ENCODE assay signal across 8 mouse cellular contexts in the genomic region with DNA sequence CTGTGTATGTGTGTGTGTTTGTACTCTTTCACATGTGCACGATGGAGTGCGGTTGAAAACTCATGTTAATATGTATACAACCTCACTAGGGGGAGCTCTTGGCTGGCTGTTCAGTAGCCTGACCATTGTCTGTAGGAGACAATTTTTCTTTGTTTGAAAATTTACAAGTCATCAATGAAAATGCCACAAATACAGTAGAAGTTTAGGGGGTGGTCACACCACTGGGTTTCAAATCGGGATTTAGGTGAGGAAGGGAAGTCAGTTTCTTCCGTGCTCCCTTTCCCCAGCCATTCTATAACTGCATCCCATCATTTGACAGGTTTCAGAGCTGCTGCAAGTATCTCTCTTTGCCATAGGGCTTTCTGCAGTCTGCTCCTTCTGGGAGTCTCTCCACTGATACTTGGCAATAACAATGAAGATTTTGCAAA.
DNase-seq lines count a peak whose midpoint lies in the region; ATAC-seq and TF ChIP-seq lines count a peak whose summit lies in the region.

No protein-coding gene starts in this region.

- no peaks in the 10 kb centered on the region for H3K27me3 ChIP-seq in embryonic facial prominence, embryonic 11.5 days (ENCODE audit: control insufficient read depth, insufficient read depth, low read length)
- no peaks in the 10 kb centered on the region for H3K27me3 ChIP-seq in heart, embryonic 16.5 days (ENCODE audit: control insufficient read depth, insufficient read depth, low read length)
- H3K27me3 ChIP-seq in liver, postnatal 0 days (ENCODE audit: insufficient read depth, low read length): no peaks in the 10 kb centered on the region

- TF ChIP-seq EP300 in liver, postnatal 0 days (IDR thresholded peaks at IDR 0.05; ENCODE audit: low read depth): no peak

- no peaks in the 10 kb centered on the region for H3K36me3 ChIP-seq in embryonic facial prominence, embryonic 11.5 days (replicated peaks; ENCODE audit: control insufficient read depth, insufficient read depth, low read depth, low read length)
- no peaks in the 10 kb centered on the region for H3K36me3 ChIP-seq in heart, embryonic 16.5 days (ENCODE audit: control insufficient read depth, insufficient read depth)
- no peaks in the 10 kb centered on the region for H3K36me3 ChIP-seq in liver, postnatal 0 days (replicated peaks; ENCODE audit: insufficient read depth, low read length)

- no peaks in the 10 kb centered on the region for H3K4me1 ChIP-seq in embryonic facial prominence, embryonic 11.5 days (ENCODE audit: control insufficient read depth, insufficient read depth, low read length)
- peaks cover 7% of the 10 kb centered on the region for H3K4me1 ChIP-seq in heart, embryonic 16.5 days (ENCODE audit: control insufficient read depth, insufficient read depth, low read length)
- H3K4me1 ChIP-seq in liver, postnatal 0 days (ENCODE audit: insufficient read depth): no peaks in the 10 kb centered on the region

- peak; percentile 56 for TF ChIP-seq CTCF in liver, postnatal 0 days (IDR thresholded peaks at IDR 0.05; ENCODE audit: low read depth)

- no peaks in the 10 kb centered on the region for H3K9me3 ChIP-seq in embryonic facial prominence, embryonic 11.5 days (replicated peaks; ENCODE audit: control insufficient read depth, low read length)
- no peaks in the 10 kb centered on the region for H3K9me3 ChIP-seq in heart, embryonic 16.5 days (replicated peaks; ENCODE audit: control insufficient read depth, low read length)
- no peaks in the 10 kb centered on the region for H3K9me3 ChIP-seq in liver, postnatal 0 days (ENCODE audit: low read length)

- peak overlapping the region; percentile 20; the same call in 1 of the 2 replicates for H3K4me2 ChIP-seq in embryonic facial prominence, embryonic 11.5 days (ENCODE audit: low read depth, low read length)
- peak overlapping the region; percentile 47; the same call in 1 of the 2 replicates for H3K4me2 ChIP-seq in heart, embryonic 16.5 days (ENCODE audit: low read depth, low read length)
- H3K4me2 ChIP-seq in liver, postnatal 0 days (ENCODE audit: low read depth, low read length): no peak overlapping the region

- 9% methylated on average over 4 of the region's 4 CpGs for WGBS in embryonic facial prominence, embryonic 11.5 days
- WGBS in heart, embryonic 16.5 days: 6% methylated on average over 4 of the region's 4 CpGs
- 16% methylated on average over 4 of the region's 4 CpGs for WGBS in liver, postnatal 0 days (ENCODE audit: insufficient replicate concordance)

- H3K4me3 ChIP-seq in embryonic facial prominence, embryonic 11.5 days (ENCODE audit: low read depth, low read length): no peak overlapping the region
- H3K4me3 ChIP-seq in heart, embryonic 16.5 days (ENCODE audit: low read length): peak overlapping the region; percentile 21
- no peak overlapping the region for H3K4me3 ChIP-seq in liver, postnatal 0 days (ENCODE audit: low read depth, low read length)

- H3K9ac ChIP-seq in embryonic facial prominence, embryonic 11.5 days (replicated peaks; ENCODE audit: low read length): 0 out of 2 replicates have a peak overlapping the region, but pooled peaks have one; percentile 23
- H3K9ac ChIP-seq in heart, embryonic 16.5 days (ENCODE audit: low read length): no peak overlapping the region
- H3K9ac ChIP-seq in liver, postnatal 0 days (replicated peaks): no peak overlapping the region

- 0 out of 2 replicates have a peak, but pooled peaks have one; percentile 65 for ATAC-seq in embryonic facial prominence, embryonic 11.5 days (replicated peaks; ENCODE audit: insufficient number of reproducible peaks, low FRiP score, low TSS enrichment, low read depth)
- no peak for ATAC-seq in heart, embryonic 16.5 days (replicated peaks; ENCODE audit: extremely low read depth, insufficient read depth, low FRiP score)
- no peak for ATAC-seq in liver, postnatal 0 days

- DNase-seq in thymus, postnatal 4 days: peak; percentile 7
- no peak for DNase-seq in thymus, postnatal 25 days
- DNase-seq in embryonic facial prominence, embryonic 11.5 days (ENCODE audit: low spot score): peak; percentile 84
- DNase-seq in kidney, postnatal 4 days: peak; percentile 62 to 68
- DNase-seq in liver, postnatal 0 days: no peak
- DNase-seq in retina, postnatal 1 day: peak; percentile 81
- no peak for DNase-seq in spleen, adult 12 weeks (ENCODE audit: low spot score)

- H3K27ac ChIP-seq in embryonic facial prominence, embryonic 11.5 days (replicated peaks; ENCODE audit: low read depth, low read length): no peak overlapping the region
- H3K27ac ChIP-seq in heart, embryonic 16.5 days (ENCODE audit: low read length): no peak overlapping the region
- H3K27ac ChIP-seq in liver, postnatal 0 days (ENCODE audit: low read depth): no peak overlapping the region

Comparison
In these comparisons a context has a peak if more than half of its experiments do, and no peak if none do; other contexts are left out.
1. DNase-seq: peak in thymus, postnatal 4 days (single experiment), embryonic facial prominence, embryonic 11.5 days (single experiment), kidney, postnatal 4 days (2 of 2) and retina, postnatal 1 day (single experiment); none in thymus, postnatal 25 days (single experiment), liver, postnatal 0 days (single experiment) and spleen, adult 12 weeks (single experiment).